Mouse (Mus musculus): ENCODE results near the gene Snx15.

Snx15 gene

DNA sequence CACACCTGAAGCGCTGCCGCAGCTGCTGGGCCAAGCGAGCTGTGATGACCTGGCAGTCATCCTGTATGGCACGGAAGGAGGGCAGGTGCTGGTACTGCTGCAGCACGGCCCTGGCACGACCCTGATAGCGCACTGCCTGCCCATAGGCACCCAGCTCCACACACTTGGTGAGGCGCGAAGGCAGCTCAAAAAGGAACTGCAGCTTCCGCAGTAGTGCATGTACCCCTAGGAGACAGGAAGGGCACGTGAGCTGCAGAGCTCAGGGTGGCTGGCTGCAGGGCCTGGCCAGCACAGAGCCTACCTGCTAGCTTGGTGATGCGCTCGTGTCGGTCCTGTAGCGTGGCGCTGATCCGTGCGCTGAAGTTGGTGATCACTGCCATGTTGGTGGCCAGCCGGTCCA lies 56.8 kb downstream of the Snx15 start:
- DNase-seq (ENCODE audit: low spot score in 2 of 2), result no peak

DNA sequence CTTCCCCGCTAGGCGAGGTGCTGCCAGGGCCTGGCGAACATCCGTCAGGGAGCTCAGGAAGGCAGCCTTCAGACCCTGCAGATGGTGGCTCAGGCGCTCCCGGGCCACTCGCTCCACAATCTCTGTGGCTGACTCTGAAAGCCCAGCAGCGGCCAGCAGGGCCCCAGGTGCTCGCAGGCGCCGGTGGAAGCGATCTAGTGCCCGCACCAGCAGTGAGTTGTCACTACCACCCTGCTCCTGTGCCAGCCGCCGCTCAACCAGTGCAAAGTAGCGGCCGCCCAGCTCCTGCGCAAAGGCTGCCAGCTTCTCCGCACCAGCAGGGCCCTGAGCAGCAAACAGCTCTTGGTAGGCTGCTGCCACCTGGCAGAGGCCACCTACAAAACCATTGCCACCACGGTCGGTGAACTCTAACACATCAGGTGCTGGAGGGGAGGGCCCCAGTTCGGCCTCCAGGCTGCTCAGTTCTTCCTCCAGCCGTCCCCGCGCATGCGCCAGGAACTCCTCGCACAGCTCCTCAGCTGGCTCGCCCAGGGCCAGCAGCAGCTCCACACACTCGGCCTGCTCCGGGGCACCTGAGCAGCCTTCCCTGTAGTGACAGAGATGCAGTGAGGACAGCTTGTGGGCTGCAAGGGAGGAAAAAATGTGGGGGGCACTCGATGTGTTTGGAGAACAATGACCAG lies 57.4 kb downstream of the Snx15 start:
- no peak for DNase-seq (ENCODE audit: low spot score in 2 of 2)

DNA sequence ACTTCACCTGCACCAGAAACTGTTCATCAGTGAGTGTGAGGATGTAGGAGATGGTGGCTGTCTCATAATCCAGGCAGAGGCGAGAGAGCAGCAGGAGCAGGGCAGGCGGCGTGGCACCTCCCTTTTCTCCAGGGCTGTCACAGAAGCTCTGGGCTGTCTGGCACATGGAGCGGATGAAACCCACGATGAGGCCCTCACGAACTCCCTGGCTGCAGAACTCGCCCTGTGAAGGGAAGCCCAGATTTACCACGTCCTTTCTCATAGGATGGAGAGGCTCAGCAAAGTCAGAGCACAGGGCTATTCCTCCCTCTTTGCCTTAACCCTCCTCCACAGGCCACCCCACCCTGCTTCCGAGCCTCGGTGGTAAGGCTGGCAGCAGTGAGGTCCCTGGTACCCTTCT lies 58.3 kb downstream of the Snx15 start:
- no peak for DNase-seq (ENCODE audit: low spot score in 2 of 2)

Data from spleen, postnatal 14 days (tissue).